Mouse (Mus musculus) forebrain, embryonic 14.5 days (tissue): ENCODE data around the gene Morc3. TPM values are rescaled to one million over a fixed set of nuclear protein-coding genes. Genes with fewer than 3 reads are reported as not detected.

ENCODE experiments used
- ATAC-seq: fragments of 200-750 bp; cut with Nextera tagmentation; 2 replicates; pipeline ENCODE4 v1.8.0; 2017; ENCODE audit warnings: mild to moderate bottlenecking, moderate library complexity
- DNase-seq: peaks from one replicate; pipeline ENCODE4 v3.0.0-alpha.2; 2015; ENCODE audit warnings: low spot score
- H3K27ac ChIP-seq: fragments of 300-500 bp; sonication (generic); 2 replicates; pipeline ENCODE4 v1.5.1; 2014; ENCODE audit warnings: low read depth, mild to moderate bottlenecking, control low read depth, low read length, moderate library complexity
- H3K27me3 ChIP-seq: fragments of 300-500 bp; sonication (generic); replicated peaks from 2 replicates; pipeline ENCODE4 v1.6.1; 2014; ENCODE audit warnings: low read length, control low read depth, mixed read lengths; ENCODE audit not compliant: control insufficient read depth, insufficient read depth
- H3K36me3 ChIP-seq: fragments of 300-500 bp; sonication (generic); 2 replicates; pipeline ENCODE4 v1.6.1; 2014; ENCODE audit warnings: low read length, control low read depth; ENCODE audit not compliant: control insufficient read depth, insufficient read depth
- H3K4me1 ChIP-seq: fragments of 300-500 bp; sonication (generic); 2 replicates; pipeline ENCODE4 v1.6.1; 2014; ENCODE audit warnings: antibody characterized with exemption, low read length, control low read depth; ENCODE audit not compliant: control insufficient read depth, insufficient read depth
- H3K4me2 ChIP-seq: fragments of 300-500 bp; sonication (generic); 2 replicates; pipeline ENCODE4 v1.6.1; 2014; ENCODE audit warnings: mild to moderate bottlenecking, control low read depth, low read length
- H3K4me3 ChIP-seq: fragments of 300-500 bp; sonication (generic); 2 replicates; pipeline ENCODE4 v1.5.1; 2014; ENCODE audit warnings: low read depth, low read length, control low read depth
- H3K9ac ChIP-seq: fragments of 300-500 bp; sonication (generic); 2 replicates; pipeline ENCODE4 v1.6.1; 2014; ENCODE audit warnings: mild to moderate bottlenecking, low read length, control low read depth, moderate library complexity
- H3K9me3 ChIP-seq: fragments of 300-500 bp; sonication (generic); replicated peaks from 2 replicates; pipeline ENCODE4 v1.6.1; 2016; ENCODE audit warnings: low read length, control low read depth, mixed read lengths; ENCODE audit not compliant: control insufficient read depth
- WGBS: fragments of 180-500 bp; shearing (Covaris S2); extraction: QIAGEN DNeasy Blood & Tissue Kit; methylation state at CpG from one replicate; pipeline ENCODE4 v1.1.7; 2014; 5-methylcytosine and 5-hydroxymethylcytosine counted together
- polyA plus RNA-seq: library from polyadenylated mRNA; unstranded; fragments of >200 nt; fragmentation: Nextera tagmentation; extraction: Ambion mirVana; gene quantifications from 2 replicates; pipeline ENCODE4 v1.2.1, GENCODE M21; 2014

Gene Morc3
- polyA plus RNA-seq, 1 experiment from 2014 or later: 36.1 TPM

DNA sequence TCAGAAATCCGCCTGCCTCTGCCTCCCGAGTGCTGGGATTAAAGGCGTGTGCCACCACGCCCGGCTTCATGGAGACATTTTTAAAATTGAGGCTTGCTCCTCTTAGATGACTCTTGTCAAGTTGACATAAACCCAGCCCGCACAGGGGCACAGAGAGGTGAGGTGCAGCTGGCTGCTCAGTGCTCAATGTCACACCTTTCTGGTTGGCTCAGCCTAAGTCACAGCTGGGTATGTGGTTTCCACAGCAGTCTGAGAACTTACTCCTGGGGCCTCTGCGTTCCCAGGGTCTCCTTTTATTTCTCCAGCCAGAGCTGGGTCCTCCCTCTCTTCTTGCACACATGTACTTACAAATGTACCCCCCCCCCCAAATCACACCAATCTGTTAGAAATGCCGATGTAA is 76.3 kb downstream of the Morc3 start:
- H3K36me3 ChIP-seq: peaks cover 8% of the 10 kb centered on the region; the same call in 1 of the 2 replicates
- H3K9ac ChIP-seq: no peak overlapping the region
- DNase-seq (no peak), ATAC-seq (no peak)
- WGBS: 90% methylated on average over 8 of the region's 8 CpGs
- H3K4me1 ChIP-seq: no peaks in the 10 kb centered on the region
- no peaks in the 10 kb centered on the region for H3K27me3 ChIP-seq
- no peaks in the 10 kb centered on the region for H3K9me3 ChIP-seq
- H3K27ac ChIP-seq: no peak overlapping the region
- H3K4me2 ChIP-seq: no peak overlapping the region
- H3K4me3 ChIP-seq: no peak overlapping the region

DNA sequence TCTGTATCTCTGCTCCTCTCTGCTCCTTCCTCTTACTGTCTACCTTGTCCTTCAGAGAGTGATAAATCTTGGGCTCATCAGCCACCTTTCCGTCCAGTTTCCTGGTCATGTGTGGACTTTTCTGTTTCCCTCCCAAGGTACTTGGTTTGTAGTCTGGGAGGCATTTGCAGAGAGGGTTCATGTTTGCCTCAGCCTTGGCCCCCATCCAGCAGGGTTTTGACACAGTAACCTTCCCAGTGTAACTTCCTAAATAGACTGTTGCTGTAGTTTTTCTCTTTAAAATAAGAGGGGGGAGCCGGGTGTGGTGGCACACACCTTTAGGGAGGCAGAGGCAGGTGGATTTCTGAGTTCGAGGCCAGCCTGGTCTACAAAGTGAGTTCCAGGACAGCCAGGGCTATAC is 78.0 kb downstream of the Morc3 start:
- H3K27ac ChIP-seq: no peak overlapping the region
- WGBS: 91% methylated on average over 3 of the region's 3 CpGs
- no peaks in the 10 kb centered on the region for H3K4me1 ChIP-seq
- H3K9me3 ChIP-seq: no peaks in the 10 kb centered on the region
- no peak overlapping the region for H3K9ac ChIP-seq
- no peak for DNase-seq
- no peak overlapping the region for H3K4me2 ChIP-seq
- H3K27me3 ChIP-seq: no peaks in the 10 kb centered on the region
- H3K4me3 ChIP-seq: no peak overlapping the region
- H3K36me3 ChIP-seq: peaks cover 5% of the 10 kb centered on the region; the same call in 1 of the 2 replicates
- no peak for ATAC-seq

DNA sequence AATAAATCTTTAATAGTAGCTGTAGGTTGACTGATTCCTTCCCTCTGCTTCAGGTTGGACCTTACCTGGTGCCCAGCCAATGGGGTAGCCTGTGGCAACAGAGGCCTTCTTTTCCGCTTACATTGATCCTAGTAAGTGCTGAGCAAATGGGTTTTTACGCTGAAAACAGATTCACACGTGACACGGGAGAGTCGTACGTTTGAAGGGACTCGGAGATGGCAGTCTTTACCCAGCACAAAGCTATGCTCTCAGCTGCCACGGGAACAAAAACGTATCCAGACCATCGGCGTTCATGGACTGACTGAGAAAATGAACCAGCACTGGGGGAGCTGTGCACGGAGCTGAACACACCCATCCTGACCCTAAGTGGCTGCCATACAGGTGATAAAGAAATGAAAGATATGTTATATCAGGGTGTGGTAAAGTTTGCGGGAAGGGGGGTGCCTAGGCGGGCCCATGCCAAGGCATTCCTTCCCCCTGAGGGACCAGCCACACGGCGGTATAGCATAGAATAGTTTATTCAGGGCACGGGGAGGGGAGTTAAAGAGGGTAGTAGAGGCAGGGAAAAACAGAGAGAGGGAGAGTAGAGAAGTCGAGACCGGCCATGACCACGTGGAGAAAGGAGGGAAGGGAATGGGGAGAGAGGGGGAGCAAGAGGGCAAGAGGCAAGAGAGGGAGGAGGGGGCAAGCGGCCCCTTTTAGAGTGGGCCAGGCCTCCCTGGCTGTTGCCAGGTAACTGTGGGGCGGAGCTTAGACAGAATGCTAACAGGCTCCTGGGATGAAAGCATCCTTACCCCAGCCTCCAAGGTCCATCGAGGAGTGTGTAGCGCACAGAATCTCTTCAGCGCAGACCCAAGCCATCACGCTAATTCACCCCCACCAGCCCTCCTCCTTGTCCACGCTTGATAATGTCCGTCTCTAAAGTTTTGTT is 79.1 kb downstream of the Morc3 start:
- no peak for ATAC-seq
- 67% methylated on average over 28 of the region's 28 CpGs for WGBS

DNA sequence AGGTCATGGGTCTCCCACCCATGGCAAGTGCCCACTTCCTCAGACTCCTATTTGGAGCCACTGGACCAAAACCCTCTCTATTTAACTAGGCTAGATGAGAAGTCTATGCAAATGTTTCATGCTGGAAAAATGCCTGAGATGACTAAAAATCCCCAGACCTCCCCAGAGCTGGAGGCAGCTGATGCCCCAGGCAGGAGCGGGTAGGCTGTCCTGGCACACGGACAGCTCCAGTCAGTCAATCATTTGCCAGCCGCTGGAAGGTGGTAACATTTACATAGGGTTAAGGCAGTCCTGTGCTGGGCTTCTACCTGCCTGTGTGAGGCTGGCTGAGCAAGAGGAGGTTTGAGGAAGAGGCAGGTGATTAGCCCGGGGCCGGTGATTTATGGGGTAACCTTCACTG is 80.2 kb downstream of the Morc3 start:
- Histone ChIP-seq H3K27ac (no peak overlapping the region), H3K9ac (no peak overlapping the region), H3K27me3 (no peaks in the 10 kb centered on the region), H3K9me3 (no peaks in the 10 kb centered on the region), H3K4me3 (no peak overlapping the region), H3K4me1 (no peaks in the 10 kb centered on the region), H3K4me2 (no peak overlapping the region), H3K36me3 (no peaks in the 10 kb centered on the region)
- 81% methylated on average over 5 of the region's 5 CpGs for WGBS
- DNase-seq (no peak), ATAC-seq (no peak)

More for the DNA sequence above, 79.1 kb downstream of the Morc3 start:
- no peaks in the 10 kb centered on the region for H3K4me1 ChIP-seq
- H3K4me2 ChIP-seq: no peak overlapping the region
- H3K36me3 ChIP-seq: no peaks in the 10 kb centered on the region; the same call in 1 of the 2 replicates
- H3K9me3 ChIP-seq: no peaks in the 10 kb centered on the region
- H3K27ac ChIP-seq: no peak overlapping the region
- no peak for DNase-seq
- no peak overlapping the region for H3K9ac ChIP-seq
- no peak overlapping the region for H3K4me3 ChIP-seq
- no peaks in the 10 kb centered on the region for H3K27me3 ChIP-seq

DNA sequence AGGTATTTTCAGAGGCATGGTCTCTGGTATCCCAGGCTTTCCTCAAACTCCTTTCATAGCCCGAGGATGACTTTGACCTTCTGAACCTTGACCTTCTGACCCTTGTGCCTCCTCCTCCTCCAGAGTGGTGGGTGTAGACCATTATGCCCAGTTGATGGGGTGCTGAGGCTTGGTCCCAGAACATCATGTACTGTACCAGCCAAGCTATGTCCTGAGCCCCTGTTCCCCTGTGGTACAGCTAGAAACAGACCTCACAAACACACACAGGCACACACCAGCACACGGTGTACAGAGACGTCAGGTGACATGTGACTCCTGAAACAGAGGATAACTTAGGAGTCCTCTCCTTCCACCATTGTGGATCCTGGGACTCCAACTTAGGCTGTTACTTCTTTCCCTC is 80.9 kb downstream of the Morc3 start:
- H3K4me2 ChIP-seq: no peak overlapping the region
- no peaks in the 10 kb centered on the region for H3K4me1 ChIP-seq
- no peak overlapping the region for H3K4me3 ChIP-seq
- ATAC-seq (no peak), DNase-seq (no peak)
- H3K27ac ChIP-seq: no peak overlapping the region
- H3K9me3 ChIP-seq: no peaks in the 10 kb centered on the region
- no peaks in the 10 kb centered on the region for H3K36me3 ChIP-seq
- 78% methylated on average over 3 of the region's 3 CpGs for WGBS
- no peaks in the 10 kb centered on the region for H3K27me3 ChIP-seq
- no peak overlapping the region for H3K9ac ChIP-seq

DNA sequence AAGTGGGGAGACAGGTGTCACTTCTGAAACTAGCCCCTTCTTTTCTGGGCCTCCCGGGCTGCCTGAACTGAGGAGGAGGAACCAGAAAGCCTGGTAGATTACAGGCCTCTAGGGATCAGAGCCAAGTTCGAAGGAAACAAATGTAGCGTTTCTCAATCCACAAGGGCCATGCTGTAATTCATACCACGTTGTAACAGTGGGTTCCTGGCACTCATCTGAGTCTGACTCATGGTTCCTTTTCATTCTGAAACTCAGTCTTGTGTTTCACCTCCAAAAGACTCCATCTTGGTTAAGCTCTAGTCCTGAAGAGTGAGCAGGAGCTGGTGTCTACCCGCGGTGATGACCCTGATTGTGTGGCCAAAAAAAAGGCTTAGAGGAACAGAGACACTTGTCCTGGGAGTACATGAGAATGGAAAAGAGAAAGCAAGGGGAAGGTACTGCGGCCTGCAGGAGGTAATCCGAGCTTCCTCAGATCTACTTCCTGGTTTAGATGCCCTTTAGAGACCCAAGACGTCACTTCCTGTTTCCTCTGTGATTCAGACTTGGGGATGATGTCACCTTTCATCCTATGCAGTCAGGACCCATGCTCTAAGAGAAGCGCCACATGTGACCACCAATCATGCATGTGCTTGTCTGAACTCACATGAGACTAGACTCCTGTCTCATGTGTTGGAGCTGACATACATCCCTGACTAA is 82.1 kb downstream of the Morc3 start:
- 80% methylated on average over 10 of the region's 10 CpGs for WGBS
- Histone ChIP-seq H3K27ac (no peak overlapping the region), H3K4me1 (no peaks in the 10 kb centered on the region; the same call in 1 of the 2 replicates), H3K4me3 (no peak overlapping the region), H3K27me3 (no peaks in the 10 kb centered on the region), H3K9me3 (no peaks in the 10 kb centered on the region), H3K4me2 (no peak overlapping the region), H3K9ac (no peak overlapping the region), H3K36me3 (no peaks in the 10 kb centered on the region)
- DNase-seq (no peak), ATAC-seq (no peak)

DNA sequence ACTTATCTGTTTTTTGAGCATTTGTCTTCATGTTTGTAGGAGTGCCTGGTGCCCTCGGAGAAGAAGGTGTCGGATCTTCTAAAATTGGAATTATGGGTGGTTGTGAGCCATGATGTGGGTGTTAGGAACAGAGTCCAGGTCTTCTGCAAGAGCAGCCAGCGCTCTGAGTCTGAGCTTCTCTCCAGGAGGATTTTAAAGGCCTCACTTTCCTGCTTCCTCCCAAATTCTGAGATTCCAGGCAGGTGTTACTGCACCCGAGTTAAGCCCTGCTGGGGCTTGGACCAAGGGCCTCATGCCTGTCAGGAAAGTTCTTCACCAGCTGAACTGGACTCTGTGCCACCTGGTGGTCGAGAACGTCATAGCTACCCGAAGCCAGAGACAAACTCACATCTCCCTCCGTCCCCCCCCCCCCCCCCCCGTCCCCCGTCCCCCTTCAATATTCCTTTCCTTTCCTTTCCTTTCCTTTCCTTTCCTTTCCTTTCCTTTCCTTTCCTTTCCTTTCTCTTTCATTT is 83.5 kb downstream of the Morc3 start:
- ATAC-seq: no peak
- DNase-seq: peak; percentile 39

DNA sequence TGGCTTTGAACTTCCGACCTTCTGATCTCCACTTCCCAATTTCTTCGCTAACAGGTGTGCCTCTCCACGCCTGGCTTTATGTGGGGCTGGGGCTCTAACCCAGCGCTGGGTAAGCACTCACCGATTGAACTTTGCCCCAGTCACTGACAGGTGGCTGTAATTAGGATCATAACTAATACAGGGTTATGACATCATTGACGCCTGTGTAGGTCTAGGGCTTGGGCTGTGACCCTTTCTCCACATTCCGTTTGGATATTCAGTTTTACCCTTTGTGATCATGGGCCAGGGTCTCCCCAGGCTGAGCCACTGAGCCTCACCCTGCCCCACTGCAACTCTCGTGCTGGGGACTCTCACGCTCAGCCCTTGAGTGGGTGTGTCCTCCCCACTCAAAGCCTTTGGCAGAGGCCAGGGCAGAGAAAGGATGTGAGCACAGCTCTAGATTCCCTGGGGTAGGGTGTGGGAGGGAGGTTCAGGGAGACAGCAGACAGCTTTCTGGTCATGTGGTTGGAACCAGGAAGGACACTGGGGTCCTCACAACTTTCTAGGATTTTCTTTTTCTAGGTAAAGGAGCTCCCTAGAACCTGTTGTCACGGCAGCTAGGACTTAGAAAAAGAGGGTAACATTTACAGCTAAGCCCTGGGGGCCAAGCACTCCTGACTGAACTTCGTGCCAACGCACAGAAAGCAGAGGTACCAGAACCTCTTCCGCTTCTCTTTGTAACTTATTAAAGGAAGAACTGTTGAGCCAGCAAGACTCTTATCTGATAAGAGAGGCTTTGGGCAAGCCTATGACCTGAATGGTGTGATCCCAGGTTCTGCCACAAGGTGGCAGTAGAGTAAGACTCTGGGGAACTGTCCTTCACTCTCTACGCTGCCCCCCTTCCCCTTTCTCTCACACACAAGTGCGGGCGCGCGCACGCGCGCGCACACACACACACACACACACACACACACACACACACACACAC is 86.1 kb downstream of the Morc3 start:
- no peaks in the 10 kb centered on the region for H3K27me3 ChIP-seq
- peak; percentile 65; the same call in 1 of the 2 replicates for ATAC-seq
- WGBS: 59% methylated on average over 14 of the region's 22 CpGs

More for the DNA sequence above, 83.5 kb downstream of the Morc3 start:
- H3K9me3 ChIP-seq: no peaks in the 10 kb centered on the region
- H3K4me2 ChIP-seq: no peak overlapping the region
- H3K27me3 ChIP-seq: no peaks in the 10 kb centered on the region
- H3K4me1 ChIP-seq: no peaks in the 10 kb centered on the region; the same call in 1 of the 2 replicates
- H3K4me3 ChIP-seq: no peak overlapping the region
- 40% methylated on average over 7 of the region's 10 CpGs for WGBS
- H3K36me3 ChIP-seq: no peaks in the 10 kb centered on the region
- H3K27ac ChIP-seq: no peak overlapping the region
- no peak overlapping the region for H3K9ac ChIP-seq

More for the DNA sequence above, 86.1 kb downstream of the Morc3 start:
- Histone ChIP-seq H3K4me2 (peak overlapping the region; percentile 33), H3K36me3 (no peaks in the 10 kb centered on the region), H3K9me3 (no peaks in the 10 kb centered on the region), H3K4me3 (no peak overlapping the region), H3K27ac (no peak overlapping the region), H3K4me1 (no peaks in the 10 kb centered on the region; the same call in 1 of the 2 replicates), H3K9ac (no peak overlapping the region)
- peak; percentile 88 for DNase-seq
